Mouse (Mus musculus) hindbrain, embryonic 13.5 days (tissue): ENCODE results near the gene Ganc. TPM values are rescaled to one million over a fixed set of nuclear protein-coding genes. Genes with fewer than 3 reads are reported as not detected.

Experiments
- ATAC-seq: fragments of 200-750 bp; cut with Nextera tagmentation; 2 replicates; pipeline ENCODE4 v1.8.0; 2017; ENCODE audit warnings: moderate TSS enrichment; ENCODE audit not compliant: low FRiP score
- H3K27ac ChIP-seq: fragments of 300-500 bp; sonication (generic); 2 replicates; pipeline ENCODE4 v1.5.1; 2015; ENCODE audit warnings: inconsistent platforms, mild to moderate bottlenecking, moderate library complexity
- H3K27me3 ChIP-seq: fragments of 300-500 bp; sonication (generic); 2 replicates; pipeline ENCODE4 v1.6.1; 2015; ENCODE audit warnings: mild to moderate bottlenecking, inconsistent platforms
- H3K36me3 ChIP-seq: fragments of 300-500 bp; sonication (generic); 2 replicates; pipeline ENCODE4 v1.6.1; 2015; ENCODE audit warnings: mild to moderate bottlenecking, inconsistent platforms
- H3K4me1 ChIP-seq: fragments of 300-500 bp; sonication (generic); replicated peaks from 2 replicates; pipeline ENCODE4 v1.6.1; 2015; ENCODE audit warnings: inconsistent platforms
- H3K4me2 ChIP-seq: fragments of 300-500 bp; sonication (generic); 2 replicates; pipeline ENCODE4 v1.6.1; 2015; ENCODE audit warnings: inconsistent platforms, mild to moderate bottlenecking, moderate library complexity
- H3K4me3 ChIP-seq: fragments of 300-500 bp; sonication (generic); 2 replicates; pipeline ENCODE4 v1.5.1; 2015; ENCODE audit warnings: mild to moderate bottlenecking, inconsistent platforms
- H3K9ac ChIP-seq: fragments of 300-500 bp; sonication (generic); 2 replicates; pipeline ENCODE4 v1.6.1; 2015; ENCODE audit warnings: mild to moderate bottlenecking, inconsistent platforms
- H3K9me3 ChIP-seq: fragments of 300-500 bp; sonication (generic); 2 replicates; pipeline ENCODE4 v1.6.1; 2016; ENCODE audit warnings: inconsistent platforms
- WGBS: fragments of 180-500 bp; shearing (Covaris S2); methylation state at CpG from one replicate; pipeline ENCODE4 v1.1.7; 2015; 5-methylcytosine and 5-hydroxymethylcytosine counted together
- polyA plus RNA-seq: library from polyadenylated mRNA; unstranded; fragments of >200 nt; fragmentation: Nextera tagmentation; extraction: Ambion mirVana; gene quantifications from 2 replicates; pipeline ENCODE4 v1.2.1, GENCODE M21; 2015

Ganc gene
- polyA plus RNA-seq, 1 experiment from 2014 or later: 10.3 TPM

- peak within 1 kb of the TSS; percentile 87 for H3K9ac ChIP-seq
- no peaks in the 10 kb centered on the region for H3K27me3 ChIP-seq
- WGBS: 1% methylated on average over 34 of the region's 34 CpGs
- peak within 1 kb of the TSS; percentile 91 for H3K27ac ChIP-seq
- 0 out of 2 replicates have a peak, but pooled peaks cover 5% of the 10 kb centered on the region for H3K36me3 ChIP-seq
- peak; percentile 100 for ATAC-seq
- H3K9me3 ChIP-seq: peaks cover 14% of the 10 kb centered on the region
- H3K4me3 ChIP-seq: peak within 1 kb of the TSS; percentile 82
- peaks cover 26% of the 10 kb centered on the region for H3K4me1 ChIP-seq
- peak within 1 kb of the TSS; percentile 70 for H3K4me2 ChIP-seq
Measured at GRCm38 (mm10) chr2:120403986-120404822, 508 bp downstream of the Ganc start, which contains the start of gene Tmem87a. TSS of gene Tmem87a (minus strand) at chr2:120404113.

GRCm38 (mm10) chr2:120404823-120405765 lies 1.4 kb downstream of the Ganc start:
- no peaks in the 10 kb centered on the region for H3K27me3 ChIP-seq
- ATAC-seq: no peak
- H3K36me3 ChIP-seq: 0 out of 2 replicates have a peak, but pooled peaks cover 5% of the 10 kb centered on the region
- peak overlapping the region; percentile 70 for H3K4me2 ChIP-seq
- H3K27ac ChIP-seq: peak overlapping the region; percentile 91
- H3K4me1 ChIP-seq: peaks cover 26% of the 10 kb centered on the region
- H3K4me3 ChIP-seq: peak overlapping the region; percentile 82
- WGBS: 43% methylated on average over 14 of the region's 14 CpGs
- peak overlapping the region; percentile 87 for H3K9ac ChIP-seq
- peaks cover 14% of the 10 kb centered on the region for H3K9me3 ChIP-seq

- 95% methylated on average over 3 of the region's 3 CpGs for WGBS
- H3K9ac ChIP-seq: no peak overlapping the region
- peaks cover 5% of the 10 kb centered on the region; the same call in 1 of the 2 replicates for H3K36me3 ChIP-seq
- peaks cover 14% of the 10 kb centered on the region for H3K9me3 ChIP-seq
- H3K27me3 ChIP-seq: no peaks in the 10 kb centered on the region
- H3K4me1 ChIP-seq: no peaks in the 10 kb centered on the region
- no peak overlapping the region for H3K4me3 ChIP-seq
- no peak for ATAC-seq
- no peak overlapping the region for H3K27ac ChIP-seq
- H3K4me2 ChIP-seq: no peak overlapping the region
Measured at GRCm38 (mm10) chr2:120411096-120411628, 7.5 kb downstream of the Ganc start.

GRCm38 (mm10) chr2:120414113-120414512 lies 10.4 kb downstream of the Ganc start:
- Histone ChIP-seq H3K36me3 (no peaks in the 10 kb centered on the region; the same call in 1 of the 2 replicates), H3K9me3 (0 out of 2 replicates have a peak, but pooled peaks cover under 1% of the 10 kb centered on the region), H3K4me2 (no peak overlapping the region), H3K27ac (no peak overlapping the region), H3K27me3 (no peaks in the 10 kb centered on the region), H3K9ac (no peak overlapping the region), H3K4me3 (no peak overlapping the region), H3K4me1 (no peaks in the 10 kb centered on the region)
- no peak for ATAC-seq

- no peak overlapping the region for H3K9ac ChIP-seq
- H3K36me3 ChIP-seq: no peaks in the 10 kb centered on the region; the same call in 1 of the 2 replicates
- no peaks in the 10 kb centered on the region for H3K9me3 ChIP-seq
- no peak overlapping the region for H3K27ac ChIP-seq
- H3K27me3 ChIP-seq: no peaks in the 10 kb centered on the region
- H3K4me2 ChIP-seq: no peak overlapping the region
- WGBS: 82% methylated on average over 1 of the region's 1 CpGs
- no peak for ATAC-seq
- no peak overlapping the region for H3K4me3 ChIP-seq
- H3K4me1 ChIP-seq: no peaks in the 10 kb centered on the region
Measured at GRCm38 (mm10) chr2:120414738-120415414, 11.2 kb downstream of the Ganc start.

GRCm38 (mm10) chr2:120424386-120424785 lies 20.7 kb downstream of the Ganc start:
- Histone ChIP-seq H3K27me3 (no peaks in the 10 kb centered on the region), H3K27ac (no peak overlapping the region), H3K4me2 (no peak overlapping the region), H3K36me3 (0 out of 2 replicates have a peak, but pooled peaks cover 3% of the 10 kb centered on the region), H3K9ac (no peak overlapping the region), H3K9me3 (no peaks in the 10 kb centered on the region), H3K4me3 (no peak overlapping the region), H3K4me1 (no peaks in the 10 kb centered on the region)
- WGBS: 95% methylated on average over 5 of the region's 5 CpGs
- no peak for ATAC-seq

GRCm38 (mm10) chr2:120444486-120444885 lies 40.8 kb downstream of the Ganc start:
- ATAC-seq: no peak
- H3K9ac ChIP-seq: no peak overlapping the region

GRCm38 (mm10) chr2:120446373-120446772 lies 42.7 kb downstream of the Ganc start:
- Histone ChIP-seq H3K9ac (no peak overlapping the region), H3K4me1 (no peaks in the 10 kb centered on the region), H3K9me3 (no peaks in the 10 kb centered on the region), H3K27ac (no peak overlapping the region), H3K36me3 (no peaks in the 10 kb centered on the region), H3K27me3 (no peaks in the 10 kb centered on the region), H3K4me2 (no peak overlapping the region), H3K4me3 (no peak overlapping the region)
- 84% methylated on average over 10 of the region's 10 CpGs for WGBS
- no peak for ATAC-seq

More at GRCm38 (mm10) chr2:120444486-120444885, 40.8 kb downstream of the Ganc start:
- Histone ChIP-seq H3K27me3 (no peaks in the 10 kb centered on the region), H3K27ac (no peak overlapping the region), H3K9me3 (no peaks in the 10 kb centered on the region), H3K4me1 (no peaks in the 10 kb centered on the region), H3K36me3 (no peaks in the 10 kb centered on the region), H3K4me2 (no peak overlapping the region), H3K4me3 (no peak overlapping the region)
- WGBS: 90% methylated on average over 1 of the region's 1 CpGs

GRCm38 (mm10) chr2:120447306-120447705 lies 43.6 kb downstream of the Ganc start:
- H3K36me3 ChIP-seq: no peaks in the 10 kb centered on the region
- no peak overlapping the region for H3K27ac ChIP-seq
- H3K9ac ChIP-seq: no peak overlapping the region
- no peak for ATAC-seq
- no peaks in the 10 kb centered on the region for H3K9me3 ChIP-seq
- H3K4me1 ChIP-seq: no peaks in the 10 kb centered on the region
- WGBS: 88% methylated on average over 1 of the region's 1 CpGs
- H3K4me3 ChIP-seq: no peak overlapping the region
- no peaks in the 10 kb centered on the region for H3K27me3 ChIP-seq
- H3K4me2 ChIP-seq: no peak overlapping the region

GRCm38 (mm10) chr2:120450724-120451123 lies 47.0 kb downstream of the Ganc start:
- 68% methylated on average over 6 of the region's 6 CpGs for WGBS
- H3K9ac ChIP-seq: no peak overlapping the region
- no peak overlapping the region for H3K27ac ChIP-seq
- no peaks in the 10 kb centered on the region for H3K27me3 ChIP-seq
- no peaks in the 10 kb centered on the region for H3K4me1 ChIP-seq
- no peaks in the 10 kb centered on the region for H3K36me3 ChIP-seq
- H3K4me2 ChIP-seq: no peak overlapping the region
- no peak overlapping the region for H3K4me3 ChIP-seq
- H3K9me3 ChIP-seq: peaks cover 3% of the 10 kb centered on the region; the same call in 1 of the 2 replicates
- no peak for ATAC-seq

GRCm38 (mm10) chr2:120452600-120452999 lies 48.9 kb downstream of the Ganc start:
- H3K9me3 ChIP-seq: peaks cover 3% of the 10 kb centered on the region; the same call in 1 of the 2 replicates
- 79% methylated on average over 4 of the region's 4 CpGs for WGBS

More at GRCm38 (mm10) chr2:120452600-120452999, 48.9 kb downstream of the Ganc start:
- no peak for ATAC-seq
- Histone ChIP-seq H3K4me2 (no peak overlapping the region), H3K27ac (no peak overlapping the region), H3K36me3 (no peaks in the 10 kb centered on the region), H3K9ac (no peak overlapping the region), H3K27me3 (no peaks in the 10 kb centered on the region), H3K4me3 (no peak overlapping the region), H3K4me1 (no peaks in the 10 kb centered on the region)
